Mouse (Mus musculus) hindbrain, embryonic 14.5 days (tissue): ENCODE measurements around the gene Eefsec. TPM values are rescaled to one million over a fixed set of nuclear protein-coding genes. Genes with fewer than 3 reads are reported as not detected.

Experiments used
- polyA plus RNA-seq: library from polyadenylated mRNA; unstranded; fragments of >200 nt; fragmentation: Nextera tagmentation; extraction: Ambion mirVana; gene quantifications from 2 replicates; pipeline ENCODE4 v1.2.1, GENCODE M21; 2014

Gene Eefsec
- polyA plus RNA-seq, 1 experiment from 2014 or later, result 28.9 TPM

Other genes with a start within 250 kb of the Eefsec start
- gene Dnajb8, start 224.3 kb downstream of the Eefsec start, polyA plus RNA-seq, result not detected in 2 replicates
- gene Ruvbl1, start 18.9 kb upstream of the Eefsec start, polyA plus RNA-seq, result 86.0 and 97.6 TPM in 2 replicates
- gene Sec61a1, start 72.4 kb upstream of the Eefsec start, polyA plus RNA-seq, result 140 and 155 TPM in 2 replicates
- 0.62 TPM in 1 of 2 replicates, not detected in the other for gene Kbtbd12, start 191.4 kb upstream of the Eefsec start, polyA plus RNA-seq